Mouse (Mus musculus) right cerebral cortex, postnatal 14 days (tissue): ENCODE results near the gene App.

ENCODE experiments used
- DNase-seq: peaks from one replicate; pipeline ENCODE4 v3.0.0; 2022

The App gene

GRCm38 (mm10) chr16:85173373-85174081 is at the start of gene App:
App (minus strand) TSS chr16:85173766.
- DNase-seq: peak; percentile 91

- peak; percentile 9 for DNase-seq
These were observed 42.3 kb upstream of the App start for GRCm38 (mm10) chr16:85215846-85216245.

- DNase-seq: no peak
These were observed 41.6 kb upstream of the App start for GRCm38 (mm10) chr16:85215173-85215572.

- DNase-seq: no peak
These were observed 22.1 kb upstream of the App start for GRCm38 (mm10) chr16:85195622-85196021.

- DNase-seq: no peak
These were observed 21.6 kb upstream of the App start for GRCm38 (mm10) chr16:85195167-85195566.

GRCm38 (mm10) chr16:85181502-85181901 is 7.9 kb upstream of the App start:
- no peak for DNase-seq

- no peak for DNase-seq
These were observed 7.1 kb upstream of the App start for GRCm38 (mm10) chr16:85180710-85181109.

- DNase-seq: no peak
These were observed 3.1 kb upstream of the App start for GRCm38 (mm10) chr16:85176666-85177065.

GRCm38 (mm10) chr16:85172571-85173372 is 794 bp downstream of the App start:
- DNase-seq: peak; percentile 59

- peak; percentile 41 for DNase-seq
These were observed 1.5 kb downstream of the App start for GRCm38 (mm10) chr16:85171976-85172570.

GRCm38 (mm10) chr16:85170826-85171510 is 2.6 kb downstream of the App start:
- no peak for DNase-seq

GRCm38 (mm10) chr16:85168821-85169220 is 4.7 kb downstream of the App start:
- DNase-seq: no peak

GRCm38 (mm10) chr16:85166205-85166604 is 7.4 kb downstream of the App start:
- DNase-seq: no peak

GRCm38 (mm10) chr16:85165631-85166030 is 7.9 kb downstream of the App start:
- DNase-seq: no peak

- no peak for DNase-seq
These were observed 8.4 kb downstream of the App start for GRCm38 (mm10) chr16:85165177-85165576.

- no peak for DNase-seq
These were observed 10.8 kb downstream of the App start for GRCm38 (mm10) chr16:85162779-85163178.

- no peak for DNase-seq
These were observed 13.4 kb downstream of the App start for GRCm38 (mm10) chr16:85160140-85160539.

- DNase-seq: no peak
These were observed 15.6 kb downstream of the App start for GRCm38 (mm10) chr16:85157796-85158546.

- no peak for DNase-seq
These were observed 16.4 kb downstream of the App start for GRCm38 (mm10) chr16:85157156-85157555.

- no peak for DNase-seq
These were observed 17.7 kb downstream of the App start for GRCm38 (mm10) chr16:85155836-85156235.

GRCm38 (mm10) chr16:85152457-85152856 is 21.1 kb downstream of the App start:
- DNase-seq: no peak

- no peak for DNase-seq
These were observed 21.9 kb downstream of the App start for GRCm38 (mm10) chr16:85151681-85152080.
